Mouse (Mus musculus): ENCODE data around the gene Cd2ap.

DNA sequence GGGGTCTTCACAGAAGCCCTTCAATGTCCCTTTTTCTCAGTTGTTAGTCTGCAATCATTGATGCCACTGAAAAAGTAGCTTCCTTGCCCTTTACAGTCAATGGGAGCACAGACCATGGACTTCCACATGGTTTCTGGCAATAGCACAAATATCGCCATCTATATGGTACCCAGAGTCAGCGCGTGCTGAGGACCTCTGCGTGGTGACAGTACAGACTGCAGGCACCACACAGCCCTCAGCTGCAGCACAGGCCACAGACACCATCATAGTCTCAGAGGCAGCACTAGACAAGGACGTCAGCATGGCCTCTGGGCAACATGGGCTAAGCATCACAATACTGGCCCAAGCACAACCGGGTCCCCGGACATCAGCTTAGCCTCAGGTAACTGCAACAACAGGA, 38.3 kb upstream of the Cd2ap start:
- TF ChIP-seq POLR2A (IDR thresholded peaks at IDR 0.05; ENCODE audit: borderline replicate concordance, low read depth, low read length) (no peak), CTCF (IDR thresholded peaks at IDR 0.05; ENCODE audit: low read depth, low read length) (no peak)

All from bone marrow macrophage, adult 2 months (primary cell).